Mouse (Mus musculus): Measurements from ENCODE around the gene Eml1.

The Eml1 gene

DNA sequence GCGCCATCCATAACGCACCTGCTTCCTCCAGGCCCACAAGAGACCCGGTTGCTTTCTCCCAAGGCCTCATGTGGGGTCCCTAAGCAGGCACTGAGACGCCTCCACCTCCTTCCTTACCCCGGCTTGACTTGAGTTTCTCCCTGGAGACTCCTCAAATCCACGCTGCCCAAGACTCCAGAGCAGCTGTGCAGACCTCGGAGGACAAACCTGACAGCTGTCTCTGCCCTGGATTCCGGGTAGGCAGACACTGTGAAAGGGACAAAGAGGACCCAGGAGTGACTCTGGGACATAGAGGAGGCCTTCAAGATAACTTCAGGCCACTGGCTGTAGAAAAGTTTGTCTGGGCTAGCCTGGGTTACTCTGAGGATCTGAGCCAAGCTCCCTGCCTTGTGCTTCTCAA is 3.9 kb downstream of the Eml1 start:
- no peak for DNase-seq (ENCODE audit: low spot score)

- DNase-seq (ENCODE audit: low spot score), result no peak
Observed at GRCm38 (mm10) chr12:108378379-108379133, 7.8 kb downstream of the Eml1 start.

GRCm38 (mm10) chr12:108386476-108387232 is 15.9 kb downstream of the Eml1 start:
- DNase-seq (ENCODE audit: low spot score), result no peak

DNA sequence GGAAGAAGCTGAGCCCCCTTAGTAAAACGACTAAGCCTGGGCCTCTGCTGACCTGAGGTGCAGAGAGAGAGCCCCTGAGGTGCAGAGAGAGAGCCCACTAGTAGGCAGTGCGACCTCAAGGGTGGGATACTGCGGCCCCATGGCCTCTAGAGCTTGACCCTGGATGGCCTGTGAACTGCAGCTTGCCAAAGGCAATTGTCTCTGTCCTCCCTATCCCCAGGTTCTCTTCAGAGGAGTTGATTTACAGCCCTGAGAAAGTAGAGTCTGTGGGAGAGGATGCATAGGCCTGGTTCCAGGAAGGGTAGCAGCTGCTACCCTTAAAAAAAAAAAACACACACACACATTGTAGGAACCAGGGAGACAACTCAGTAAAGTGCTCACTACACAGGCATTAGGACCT is 19.0 kb downstream of the Eml1 start:
- no peak for DNase-seq (ENCODE audit: low spot score)

- DNase-seq (ENCODE audit: low spot score), result no peak
Observed at GRCm38 (mm10) chr12:108392254-108393044, 21.7 kb downstream of the Eml1 start.

DNA sequence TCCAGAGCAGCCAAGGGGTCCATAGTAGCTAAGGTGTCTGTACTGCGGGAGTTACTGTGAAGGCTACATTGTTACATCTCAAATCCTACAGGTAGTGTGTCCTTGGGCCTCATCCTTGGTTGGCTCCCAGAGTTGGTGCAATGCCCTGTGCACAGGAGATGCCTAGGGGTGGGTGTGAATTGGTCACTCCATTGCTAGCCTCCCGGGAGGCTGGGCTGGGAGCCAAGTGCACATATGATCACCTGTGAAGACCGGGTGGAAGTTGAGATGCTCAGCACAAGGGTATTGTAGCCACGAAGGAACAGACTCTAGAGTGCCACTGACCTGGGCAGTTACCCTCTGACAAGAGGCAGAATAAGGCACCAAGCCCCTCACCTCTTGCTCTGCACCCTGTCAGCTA is 22.3 kb downstream of the Eml1 start:
- DNase-seq (ENCODE audit: low spot score), result no peak

GRCm38 (mm10) chr12:108393637-108394036 is 22.9 kb downstream of the Eml1 start:
- peak; percentile 56 for DNase-seq (ENCODE audit: low spot score)

DNA sequence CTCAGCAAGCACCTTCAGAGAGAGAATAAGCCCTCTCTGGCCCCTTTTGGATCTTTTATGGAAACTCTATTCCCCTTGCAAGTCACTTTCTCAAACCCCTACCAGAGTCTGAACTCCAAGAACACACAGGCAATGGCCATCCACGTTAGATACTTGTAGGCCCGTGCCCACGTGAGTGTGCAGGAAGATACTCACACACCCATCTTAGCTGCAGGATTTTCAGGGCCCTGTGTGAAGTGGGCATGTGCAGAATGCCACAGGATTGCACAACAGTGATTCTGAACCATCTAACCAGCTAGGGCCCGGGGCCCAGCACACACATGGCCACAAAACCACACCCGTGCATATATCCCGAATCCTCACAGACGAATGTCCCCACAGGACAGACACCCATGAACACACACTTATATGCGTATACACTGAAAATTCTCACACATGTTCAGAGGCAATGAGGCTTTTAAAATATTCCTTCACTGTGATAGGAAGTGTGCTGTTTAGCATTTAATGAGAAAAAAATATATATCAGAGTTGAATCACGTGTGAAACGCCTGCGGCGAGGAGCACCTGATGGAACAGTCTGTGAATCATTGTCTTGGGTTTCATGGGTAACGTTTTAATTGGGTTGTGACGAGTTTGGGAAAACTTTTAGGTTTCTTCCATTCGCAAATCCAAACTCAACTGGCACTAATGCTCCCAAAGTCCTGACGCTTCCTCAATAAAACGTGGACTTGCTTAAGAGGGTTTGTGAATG is 24.0 kb downstream of the Eml1 start:
- DNase-seq (ENCODE audit: low spot score), result no peak

DNA sequence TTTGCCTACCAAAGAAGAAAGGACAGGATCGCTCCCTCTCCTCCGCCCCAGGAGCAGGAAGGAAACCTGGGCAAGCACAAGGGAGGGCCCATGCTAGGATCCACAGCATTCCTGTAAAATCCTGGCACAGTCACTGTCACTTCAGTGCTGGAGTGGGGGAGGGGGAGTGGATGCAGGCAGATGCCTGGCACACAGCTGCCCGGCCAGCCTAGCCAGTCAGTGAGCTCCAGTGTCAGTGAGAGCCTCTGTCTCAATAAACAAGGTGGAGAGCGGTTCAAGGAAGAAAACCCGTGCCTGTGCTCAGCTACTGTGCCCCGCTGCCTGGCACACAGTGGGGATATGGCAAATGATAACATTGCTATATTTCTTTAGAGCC is 24.5 kb downstream of the Eml1 start:
- no peak for DNase-seq (ENCODE audit: low spot score)

DNA sequence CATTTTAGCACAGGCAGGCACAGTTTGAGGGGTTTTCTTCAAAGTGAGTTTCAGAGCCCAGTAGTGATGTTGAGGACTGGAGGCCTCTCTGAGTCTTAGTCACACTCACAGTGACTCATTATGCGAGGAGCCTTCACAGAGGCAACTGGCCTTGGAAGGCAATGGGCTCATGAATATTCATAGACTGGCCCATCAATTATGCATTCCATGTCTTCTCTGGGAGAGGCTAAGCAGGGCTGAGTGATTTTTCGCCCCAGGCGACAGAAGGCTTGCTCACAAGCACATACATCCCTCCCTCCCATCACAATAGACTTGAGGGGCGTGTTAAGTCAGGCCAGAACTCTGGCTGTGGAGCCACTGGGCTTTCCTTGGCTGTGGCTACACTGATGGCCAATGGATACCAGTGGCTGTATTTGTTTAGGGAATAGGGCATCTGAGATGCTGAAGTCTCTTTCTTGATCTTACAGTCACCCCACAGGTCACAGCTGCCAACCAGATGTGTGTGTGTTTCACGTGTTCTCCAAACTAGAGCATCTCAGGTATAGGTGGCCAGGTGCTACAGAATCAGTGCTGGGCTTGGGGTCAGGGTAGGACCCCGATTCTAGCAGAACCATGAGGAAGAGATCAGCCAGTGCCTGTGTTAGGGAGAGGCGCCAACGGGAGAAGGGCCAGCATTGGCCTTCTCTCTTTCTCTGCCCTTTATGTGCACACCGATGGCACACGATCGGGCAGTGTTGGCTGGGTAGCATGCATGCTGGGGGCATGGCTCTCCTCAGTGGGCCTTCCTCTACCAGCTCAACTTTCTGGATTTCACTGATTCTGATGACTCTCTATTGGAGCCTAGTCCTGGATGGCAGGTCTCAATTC is 25.6 kb downstream of the Eml1 start:
- no peak for DNase-seq (ENCODE audit: low spot score)

- DNase-seq (ENCODE audit: low spot score), result no peak
Observed at GRCm38 (mm10) chr12:108398681-108399080, 27.9 kb downstream of the Eml1 start.

DNA sequence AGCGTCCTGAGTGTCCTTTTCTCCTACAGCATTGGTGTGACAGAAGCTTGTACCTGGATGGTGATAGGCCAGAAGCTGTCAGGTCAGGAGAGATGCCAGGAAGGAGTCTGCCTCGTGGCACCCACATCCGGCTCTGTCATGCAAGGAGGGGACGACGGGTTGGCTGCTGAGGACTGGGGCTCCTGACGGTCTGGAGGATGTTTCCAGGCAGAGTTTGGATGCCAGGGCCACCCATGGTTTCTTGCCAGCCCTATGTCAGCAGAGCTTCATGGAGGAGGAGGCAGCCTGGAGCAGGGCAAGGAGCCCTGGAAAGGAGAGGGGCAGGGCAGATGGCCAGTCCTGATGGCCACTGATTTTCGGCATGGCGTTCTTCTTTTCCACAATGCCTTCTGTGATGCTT is 28.4 kb downstream of the Eml1 start:
- no peak for DNase-seq (ENCODE audit: low spot score)

DNA sequence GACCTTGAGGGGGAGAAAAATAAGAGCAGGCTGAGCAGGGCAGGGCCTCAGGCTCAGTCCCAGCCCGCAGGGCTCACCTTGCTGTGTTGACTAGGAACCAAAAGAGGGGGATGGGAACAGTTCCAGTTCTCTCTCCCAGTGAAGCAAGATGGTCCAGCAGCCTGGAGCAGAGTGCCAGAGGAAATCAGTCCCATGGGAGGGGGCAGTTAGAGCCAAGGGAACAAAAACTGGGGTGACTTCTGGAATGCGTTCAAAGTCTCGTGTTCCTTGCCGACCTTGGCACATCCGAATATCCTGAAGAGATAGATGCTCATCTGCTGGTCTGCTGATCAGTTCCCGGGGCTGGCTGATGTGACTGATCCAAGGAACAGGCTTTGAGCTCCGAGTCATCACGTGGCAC is 30.2 kb downstream of the Eml1 start:
- no peak for DNase-seq (ENCODE audit: low spot score)

DNA sequence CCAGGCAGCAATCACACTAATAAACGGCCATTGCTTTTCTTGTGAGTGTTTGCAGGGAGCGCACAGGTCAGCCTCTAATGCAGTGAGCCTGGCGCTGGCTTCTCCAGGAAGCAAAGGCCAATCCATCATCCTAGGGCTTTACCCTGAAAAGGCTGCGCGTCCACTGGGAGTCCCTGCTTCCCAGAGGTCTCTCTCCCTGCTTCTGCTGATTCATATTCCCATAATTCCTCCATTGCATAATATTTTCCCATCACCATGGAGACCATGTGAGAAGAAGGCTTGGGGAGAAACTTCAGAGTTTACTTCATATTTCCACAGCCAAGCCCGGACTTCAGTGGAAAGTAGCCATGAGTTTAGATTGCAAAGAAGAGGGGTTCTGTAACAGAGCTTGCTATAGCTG is 33.2 kb downstream of the Eml1 start:
- DNase-seq (ENCODE audit: low spot score), result no peak

GRCm38 (mm10) chr12:108409100-108409499 is 38.3 kb downstream of the Eml1 start:
- DNase-seq (ENCODE audit: low spot score), result no peak

DNA sequence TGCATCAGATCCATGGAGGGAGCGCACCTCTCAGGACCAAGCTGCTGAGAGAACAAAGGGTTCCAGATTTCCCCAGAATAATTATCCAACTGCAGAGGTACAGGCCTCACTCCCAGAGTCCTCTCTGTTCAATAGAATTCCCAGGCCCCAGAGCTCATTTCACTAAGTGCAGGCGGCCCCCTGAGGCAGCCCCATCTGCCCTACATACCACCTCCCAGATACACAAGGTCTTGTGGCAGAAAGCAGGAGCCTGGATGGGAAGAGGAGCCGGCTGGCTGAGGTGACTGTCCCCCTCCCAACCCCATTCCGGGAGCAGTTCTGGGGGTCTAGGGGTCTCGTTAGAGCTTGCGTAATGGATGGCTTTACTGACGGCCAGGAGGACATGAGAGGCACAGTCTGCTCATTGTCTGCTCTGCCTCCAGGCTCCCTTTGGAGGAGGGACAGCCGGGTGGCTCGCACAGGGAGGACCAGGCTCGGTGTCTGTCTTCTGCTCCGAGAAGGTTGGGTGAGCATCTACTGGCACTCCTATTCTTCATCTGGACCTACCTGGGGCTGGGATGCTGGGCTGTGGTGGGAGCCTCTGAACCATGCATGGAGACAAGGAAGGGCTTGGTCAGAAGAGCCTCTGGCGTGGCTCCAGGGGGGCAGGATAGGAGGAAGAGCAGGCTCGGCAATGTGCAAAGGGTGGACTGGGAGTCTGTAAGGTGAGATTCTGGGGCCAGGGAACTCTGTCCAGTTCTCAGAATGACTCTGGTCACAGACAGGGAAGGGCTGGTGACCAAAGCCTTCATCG is 39.9 kb downstream of the Eml1 start:
- DNase-seq (ENCODE audit: low spot score), result no peak

DNA sequence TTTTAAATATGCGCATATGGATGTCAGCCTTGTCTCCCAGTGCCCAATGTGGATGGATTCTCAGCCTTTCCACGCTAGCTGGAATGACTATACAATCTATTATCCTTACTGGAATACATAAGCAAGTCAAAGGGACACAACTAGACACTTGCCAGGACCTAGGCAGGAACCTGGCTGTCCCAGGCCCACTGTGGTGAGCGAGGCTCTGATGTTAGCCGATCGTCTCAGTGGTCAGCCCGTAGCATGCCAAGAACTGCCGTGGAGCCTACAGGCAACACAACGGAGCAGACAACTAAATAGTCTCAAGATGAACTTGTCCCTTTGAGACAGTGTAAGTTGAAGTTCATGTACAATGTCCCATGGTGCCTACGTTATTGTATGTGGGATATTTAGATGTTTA is 44.2 kb downstream of the Eml1 start:
- DNase-seq (ENCODE audit: low spot score), result no peak

DNA sequence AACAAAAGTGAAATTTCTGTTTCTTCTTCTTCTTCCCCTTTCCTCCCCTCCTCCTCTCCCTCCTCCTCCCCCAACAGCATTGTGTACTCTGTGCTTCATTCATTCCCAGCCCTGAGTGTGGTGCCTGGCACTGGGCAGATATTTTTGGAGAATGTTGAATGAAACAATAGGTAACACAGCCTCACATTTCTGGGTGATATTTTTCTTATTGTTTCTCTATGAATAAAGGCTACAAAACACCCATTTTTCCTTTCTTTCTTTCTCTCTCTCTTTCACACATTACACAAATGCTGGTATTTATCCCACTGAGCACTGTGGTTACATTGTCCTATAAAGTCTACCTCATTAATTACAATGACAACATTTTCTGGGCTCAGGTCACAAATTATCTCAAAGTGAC is 48.8 kb downstream of the Eml1 start:
- no peak for DNase-seq (ENCODE audit: low spot score)

- no peak for DNase-seq (ENCODE audit: low spot score)
Observed at GRCm38 (mm10) chr12:108421477-108421876, 50.7 kb downstream of the Eml1 start.

DNA sequence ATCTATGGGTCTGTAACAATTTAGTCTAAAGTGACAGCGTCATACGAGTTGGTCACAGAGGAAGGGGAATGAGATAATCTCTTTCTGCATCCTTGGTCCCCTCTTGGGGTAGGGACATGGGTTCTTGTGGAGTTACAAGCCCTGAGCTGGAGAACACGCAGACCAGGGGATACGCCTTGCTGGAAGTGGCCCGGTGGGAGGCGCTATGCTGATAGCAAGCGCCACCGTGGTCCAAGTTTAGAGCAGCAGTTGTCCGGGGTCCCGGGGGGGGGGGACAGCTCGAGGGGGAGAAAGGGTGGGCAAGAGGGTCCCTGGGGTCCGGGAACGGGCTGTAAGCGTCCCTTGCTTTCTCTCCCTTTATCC is 51.7 kb downstream of the Eml1 start:
- no peak for DNase-seq (ENCODE audit: low spot score)

All from urinary bladder, postnatal 10 days (tissue).